Mouse (Mus musculus) megakaryocyte, embryonic 14.5 days (primary cell): Measurements from ENCODE around the gene Gpr156.

Experiments used
- FLI1 ChIP-seq: IDR thresholded peaks from 2 replicates; pipeline ENCODE4 v1.6.1; 2012; ENCODE audit warnings: low read length, inconsistent platforms, mixed read lengths
- GATA1 ChIP-seq: IDR thresholded peaks from 3 replicates; pipeline ENCODE4 v1.6.1; 2012; ENCODE audit warnings: mixed read lengths, low read length, inconsistent platforms, borderline replicate concordance

DNA sequence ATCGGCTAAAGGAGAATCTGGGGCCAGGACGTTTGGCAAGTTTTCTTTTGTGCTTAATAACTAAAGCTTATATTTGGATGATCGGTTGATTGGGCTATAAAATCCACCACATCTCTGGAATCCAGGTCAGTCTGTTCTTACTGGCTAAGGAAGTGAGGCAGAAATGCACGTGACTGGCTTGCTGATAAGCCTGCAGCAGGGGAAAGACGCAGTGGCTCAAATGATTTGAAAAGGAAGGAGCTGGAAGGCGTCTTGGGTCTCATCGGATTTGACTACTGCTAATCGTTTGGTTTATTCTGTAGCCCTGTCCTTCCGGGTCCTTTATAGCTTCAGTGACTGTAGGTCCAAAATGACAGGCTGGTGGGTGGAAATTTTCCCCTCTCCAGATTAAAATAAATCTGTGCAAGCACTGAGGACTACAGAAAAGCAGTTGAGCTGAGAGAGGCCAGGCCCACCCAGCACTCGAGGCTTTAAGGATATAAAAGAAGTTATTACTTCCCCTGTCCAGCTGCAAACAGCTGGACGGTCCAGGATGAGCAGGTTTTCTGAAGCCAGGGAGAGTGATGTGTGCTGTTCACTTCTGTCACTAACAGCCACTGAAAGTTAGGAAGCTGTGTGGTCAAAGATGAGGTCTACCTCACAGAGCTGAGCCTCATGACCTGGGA, 57.7 kb downstream of the Gpr156 start:
- no peak for TF ChIP-seq GATA1
- TF ChIP-seq FLI1 = no peak
